15 mouse cellular contexts compared by ENCODE assay signal in the genomic region with DNA sequence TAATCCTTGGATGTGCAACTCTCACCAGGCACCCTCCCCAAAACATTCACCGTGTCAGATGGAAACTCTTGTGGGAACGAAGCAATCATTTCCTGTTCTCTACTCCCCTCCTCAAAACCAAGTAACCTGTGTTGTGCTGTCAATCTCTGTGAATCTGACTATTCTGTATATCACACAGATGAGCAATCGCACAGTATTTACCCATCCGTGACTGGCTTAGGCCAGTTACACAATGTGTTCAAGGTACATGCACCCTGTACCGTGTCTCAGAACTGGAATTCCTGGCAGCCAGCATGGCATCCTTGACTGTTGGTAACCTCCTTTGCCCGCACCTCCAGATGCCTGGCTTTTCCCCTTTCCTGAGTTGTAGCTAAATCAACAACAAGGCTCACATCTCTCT. TPM values are rescaled to one million over a fixed set of nuclear protein-coding genes. Genes with fewer than 3 reads are reported as not detected.
DNase-seq lines count a peak whose midpoint lies in the region; ATAC-seq and TF ChIP-seq lines count a peak whose summit lies in the region.
"Had no signal": no experiment of that assay in that cellular context is flagged by ENCODE, and none has a peak within 500 bp of the region (broad histone marks: within the 10 kb centered on the region; RNA-seq: fewer than 3 reads in every experiment).

No protein-coding gene starts in this region.

- peaks cover 8% of the 10 kb centered on the region; the same call in 1 of the 2 replicates for H3K79me2 ChIP-seq in liver, adult 2 months (ENCODE audit: control insufficient read depth, insufficient read depth, low read length)

- H3K27ac ChIP-seq in liver, adult 2 months (replicated peaks; ENCODE audit: insufficient read depth, low read depth, low read length), result peak overlapping the region; percentile 84
- no peak overlapping the region for H3K27ac ChIP-seq in liver, embryonic 14.5 days
- H3K27ac ChIP-seq in heart, embryonic 10.5 days, result no peak overlapping the region
- H3K27ac ChIP-seq: macrophage had no signal

- no peak for TF ChIP-seq CTCF in liver, adult 2 months (IDR thresholded peaks at IDR 0.05; ENCODE audit: low read depth, low read length)
- TF ChIP-seq CTCF in liver, embryonic 14.5 days (IDR thresholded peaks at IDR 0.05; ENCODE audit: low read depth), result no peak

- 23% methylated on average over 6 of the region's 6 CpGs for WGBS in liver, adult 2 months
- 70% methylated on average over 6 of the region's 6 CpGs for WGBS in liver, embryonic 14.5 days (ENCODE audit: insufficient replicate concordance)
- 85% methylated on average over 6 of the region's 6 CpGs for whole genome bisulfite sequencing in heart, embryonic 10.5 days

- H3K4me3 ChIP-seq in liver, adult 2 months (ENCODE audit: insufficient read depth, low read depth, low read length), result no peak overlapping the region
- H3K4me3 ChIP-seq in liver, embryonic 14.5 days (ENCODE audit: insufficient read depth in 1 of 2, low read depth in 2 of 2, low read length in 2 of 2), result no peak overlapping the region
- H3K4me3 ChIP-seq in heart, embryonic 10.5 days, result no peak overlapping the region

- peaks cover 10% of the 10 kb centered on the region for H3K36me3 ChIP-seq in liver, adult 2 months (ENCODE audit: control insufficient read depth, insufficient read depth, low read length)
- H3K36me3 ChIP-seq in liver, embryonic 14.5 days (replicated peaks; ENCODE audit: control insufficient read depth, insufficient read depth, low read depth), result no peaks in the 10 kb centered on the region; the same call in 1 of the 2 replicates
- H3K36me3 ChIP-seq in heart, embryonic 10.5 days, result no peaks in the 10 kb centered on the region
- H3K36me3 ChIP-seq: embryonic facial prominence, embryonic 12.5 days had no signal

- TF ChIP-seq POLR2A in liver, adult 2 months (IDR thresholded peaks at IDR 0.05; ENCODE audit: extremely low read depth, insufficient read depth, low read length), result no peak

- peak overlapping the region; percentile 78; the same call in 1 of the 2 replicates for H3K4me2 ChIP-seq in liver, embryonic 14.5 days (ENCODE audit: low read depth)

- no peaks in the 10 kb centered on the region for H3K9me3 ChIP-seq in liver, embryonic 14.5 days (ENCODE audit: control insufficient read depth, low read length)
- H3K9me3 ChIP-seq in heart, embryonic 10.5 days, result no peaks in the 10 kb centered on the region
- H3K9me3 ChIP-seq: embryonic facial prominence, embryonic 12.5 days; neural tube, embryonic 15.5 days had no signal

- peaks cover 9% of the 10 kb centered on the region for H3K4me1 ChIP-seq in liver, adult 2 months (ENCODE audit: control insufficient read depth, insufficient read depth, low read length)
- H3K4me1 ChIP-seq in liver, embryonic 14.5 days (replicated peaks; ENCODE audit: control insufficient read depth in 2 of 2, insufficient read depth in 2 of 2, low read length in 1 of 2), result peaks cover 3 to 16% of the 10 kb centered on the region in 2 experiments; a peak in 3 of 4 replicates
- H3K4me1 ChIP-seq in heart, embryonic 10.5 days, result peaks cover 10% of the 10 kb centered on the region; the same call in 1 of the 2 replicates

- no peak overlapping the region for H3K9ac ChIP-seq in liver, adult 2 months (ENCODE audit: low read depth, low read length)
- no peak overlapping the region for H3K9ac ChIP-seq in liver, embryonic 14.5 days (replicated peaks)

- peak; percentile 56 for ATAC-seq in CD4-positive, CD25-positive, alpha-beta regulatory T cell, adult 4 months
- no peak for ATAC-seq in liver, embryonic 14.5 days (ENCODE audit: insufficient read depth)
- no peak for ATAC-seq in cerebellum, adult (ENCODE audit: insufficient number of reproducible peaks, low FRiP score, low TSS enrichment)

- no peak for TF ChIP-seq EP300 in liver, embryonic 14.5 days (IDR thresholded peaks at IDR 0.05; ENCODE audit: low read depth)

- peak; percentile 96 for DNase-seq in liver, adult 2 months (ENCODE audit: extremely low read depth, low read depth, low spot score)
- no peak for DNase-seq in liver
- peak; percentile 92 for DNase-seq in kidney, adult 9 months
- DNase-seq in liver, embryonic 14.5 days (ENCODE audit: low read depth in 3 of 3, low spot score in 3 of 3), result no peak
- no peak for DNase-seq in heart, embryonic 10.5 days (ENCODE audit: low spot score)
- no peak for DNase-seq in urinary bladder, postnatal 4 days (ENCODE audit: low spot score in 2 of 2)
- DNase-seq: cerebellum, adult 9-11 months; heart, adult 2 months; lung, adult 2 months; retina, postnatal 1 day had no signal

- H3K27me3 ChIP-seq in liver, adult 2 months (ENCODE audit: control insufficient read depth, insufficient read depth, low read length), result no peaks in the 10 kb centered on the region
- H3K27me3 ChIP-seq in liver, embryonic 14.5 days (ENCODE audit: control insufficient read depth, insufficient read depth, low read length), result no peaks in the 10 kb centered on the region
- no peaks in the 10 kb centered on the region for H3K27me3 ChIP-seq in heart, embryonic 10.5 days (ENCODE audit: insufficient read depth, poor library complexity, severe bottlenecking)
- H3K27me3 ChIP-seq: embryonic facial prominence, embryonic 12.5 days; neural tube, embryonic 15.5 days had no signal

RNA-seq across cellular contexts. Expression of a gene that starts 1.1 kb away (rescaled TPM):
- 27.8 and 37.1 TPM in 2 replicates for total RNA-seq in liver, adult 2 months (2014; rRNA removed)
- 29.1 TPM in 2 replicates for polyA plus RNA-seq in liver, adult 2 months (2012; rRNA removed)
- polyA plus RNA-seq in CD4-positive, CD25-positive, alpha-beta regulatory T cell, adult 4 months (2017; shearing (Covaris generic)), result 10 to 100 TPM; 45.3 to 48.8 TPM
- polyA plus RNA-seq in liver, embryonic 14.5 days (2012; rRNA removed), result 5.5 and 6.4 TPM in 2 replicates
- polyA plus RNA-seq in liver, embryonic 14.5 days (2014; fragmentation: Nextera tagmentation; extraction: Ambion mirVana), result 4.4 and 6.5 TPM in 2 replicates
- polyA plus RNA-seq in heart, embryonic 10.5 days (2016; fragmentation: Nextera tagmentation; extraction: Ambion mirVana), result 7.5 and 9.3 TPM in 2 replicates

Comparison
In these comparisons a context has a peak if more than half of its experiments do, and no peak if none do; other contexts are left out.
1. DNase-seq: peak in liver, adult 2 months (single experiment) and kidney, adult 9 months (single experiment); none in liver (single experiment), liver, embryonic 14.5 days (0 of 3), heart, embryonic 10.5 days (single experiment) and urinary bladder, postnatal 4 days (0 of 2).